In the genomic region with DNA sequence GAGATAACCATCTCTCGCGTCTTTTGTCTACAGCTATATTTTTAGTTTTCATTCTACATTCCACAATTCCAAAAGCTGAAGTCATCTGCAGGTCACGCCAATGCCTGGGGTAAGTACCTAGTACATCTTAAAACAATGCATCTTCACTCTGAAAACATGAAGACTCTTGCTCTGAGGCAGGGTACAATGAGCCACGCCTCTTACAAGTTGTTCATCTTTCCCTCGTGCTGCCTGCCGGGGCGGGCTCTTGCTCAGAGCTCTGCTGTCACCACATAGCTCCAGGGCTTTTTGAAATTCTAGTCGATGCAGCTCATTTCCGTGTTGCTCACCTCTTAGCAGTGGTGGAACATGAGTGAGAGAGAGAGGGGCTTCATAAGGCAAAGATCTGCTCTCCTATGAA, we compare ENCODE assay signal across 32 mouse cellular contexts. TPM values are rescaled to one million over a fixed set of nuclear protein-coding genes. Genes with fewer than 3 reads are reported as not detected.
A peak's percentile ranks its signal among the peaks of the same experiment; 100 is the strongest.
DNase-seq lines count a peak whose midpoint lies in the region; ATAC-seq and TF ChIP-seq lines count a peak whose summit lies in the region.
"Had no signal": no experiment of that assay in that cellular context is flagged by ENCODE, and none has a peak within 500 bp of the region (broad histone marks: within the 10 kb centered on the region; RNA-seq: fewer than 3 reads in every experiment).

No protein-coding gene starts in this region.

- WGBS in limb, embryonic 14.5 days, result 56% methylated on average over 9 of the region's 9 CpGs
- 70% methylated on average over 9 of the region's 9 CpGs for WGBS in limb, embryonic 10.5 days
- 29% methylated on average over 9 of the region's 9 CpGs for WGBS in embryonic facial prominence, embryonic 13.5 days

- no peak overlapping the region for H3K4me2 ChIP-seq in limb, embryonic 14.5 days (replicated peaks; ENCODE audit: low read depth, low read length, severe bottlenecking)
- 0 out of 2 replicates have a peak overlapping the region, but pooled peaks have one; percentile 20 for H3K4me2 ChIP-seq in embryonic facial prominence, embryonic 13.5 days
- H3K4me2 ChIP-seq: intestine, embryonic 15.5 days; neural tube, embryonic 12.5 days had no signal

- no peaks in the 10 kb centered on the region for H3K9me3 ChIP-seq in limb, embryonic 14.5 days (ENCODE audit: control insufficient read depth, low read length)
- H3K9me3 ChIP-seq in limb, embryonic 10.5 days (replicated peaks), result no peaks in the 10 kb centered on the region
- no peaks in the 10 kb centered on the region for H3K9me3 ChIP-seq in embryonic facial prominence, embryonic 13.5 days
- H3K9me3 ChIP-seq: G1E; intestine, embryonic 15.5 days; neural tube, embryonic 12.5 days had no signal

- peak; percentile 23 for DNase-seq in embryo, embryonic 10 days (ENCODE audit: low spot score)
- DNase-seq in embryo, embryonic 9.5 days (ENCODE audit: extremely low spot score), result no peak
- DNase-seq in limb, embryonic 14.5 days (ENCODE audit: low spot score), result peak; percentile 26
- no peak for DNase-seq in limb, embryonic 10.5 days (ENCODE audit: low spot score)
- peak; percentile 25 for DNase-seq in 3T3-L1 (ENCODE audit: low read depth, low spot score)
- DNase-seq in right cerebral cortex, postnatal 10 days (ENCODE audit: low spot score in 2 of 2), result no peak
- DNase-seq in layer of hippocampus, postnatal 10 days (ENCODE audit: low spot score in 2 of 2), result no peak
- DNase-seq: adrenal gland, postnatal 14 days; cerebellum, adult 18-20 months; cerebellum, postnatal 10 days; gastrocnemius, postnatal 10 days; heart, postnatal 14 days; kidney, adult 2 months; kidney, postnatal 36 days; layer of hippocampus, postnatal 36 days; left cerebral cortex, postnatal 4 days; liver; lung, adult 2 months; lung, postnatal 10 days; right cerebral cortex, adult 18-20 months had no signal

- H3K9ac ChIP-seq in limb, embryonic 14.5 days (ENCODE audit: low read depth, low read length, severe bottlenecking), result no peak overlapping the region
- no peak overlapping the region for H3K9ac ChIP-seq in embryonic facial prominence, embryonic 13.5 days
- H3K9ac ChIP-seq: intestine, embryonic 15.5 days; liver, embryonic 14.5 days; neural tube, embryonic 12.5 days had no signal

- no peak for TF ChIP-seq POLR2A in limb, embryonic 14.5 days (IDR thresholded peaks at IDR 0.05; ENCODE audit: borderline replicate concordance, extremely low read depth, insufficient read depth, insufficient read length)

- no peaks in the 10 kb centered on the region for H3K36me3 ChIP-seq in limb, embryonic 14.5 days (ENCODE audit: control insufficient read depth, insufficient read depth, low read length)
- H3K36me3 ChIP-seq in limb, embryonic 10.5 days, result no peaks in the 10 kb centered on the region
- no peaks in the 10 kb centered on the region for H3K36me3 ChIP-seq in embryonic facial prominence, embryonic 13.5 days
- H3K36me3 ChIP-seq: G1E; intestine, embryonic 15.5 days; neural tube, embryonic 12.5 days had no signal

- ATAC-seq in limb, embryonic 14.5 days (ENCODE audit: low FRiP score, low read depth), result no peak
- no peak for ATAC-seq in embryonic facial prominence, embryonic 13.5 days (ENCODE audit: insufficient number of reproducible peaks, insufficient read depth, low FRiP score, low TSS enrichment, low read depth)
- ATAC-seq: hindbrain, embryonic 16.5 days; intestine, embryonic 15.5 days; midbrain, embryonic 16.5 days; Patski had no signal

- no peak overlapping the region for H3K4me3 ChIP-seq in limb, embryonic 14.5 days (replicated peaks; ENCODE audit: low read length)
- no peak overlapping the region for H3K4me3 ChIP-seq in limb, embryonic 10.5 days
- no peak overlapping the region for H3K4me3 ChIP-seq in embryonic facial prominence, embryonic 13.5 days
- H3K4me3 ChIP-seq: intestine, embryonic 15.5 days; myocyte; neural tube, embryonic 12.5 days had no signal

- H3K4me1 ChIP-seq in limb, embryonic 14.5 days (ENCODE audit: control insufficient read depth, insufficient read depth, low read length), result 0 out of 2 replicates have a peak, but pooled peaks cover 2% of the 10 kb centered on the region
- peaks cover 14% of the 10 kb centered on the region for H3K4me1 ChIP-seq in limb, embryonic 10.5 days
- H3K4me1 ChIP-seq in embryonic facial prominence, embryonic 13.5 days, result peaks cover 14% of the 10 kb centered on the region; the same call in 1 of the 2 replicates
- H3K4me1 ChIP-seq: intestine, embryonic 15.5 days; neural tube, embryonic 12.5 days had no signal

- H3K27me3 ChIP-seq in limb, embryonic 14.5 days (ENCODE audit: control insufficient read depth, insufficient read depth, low read length), result no peaks in the 10 kb centered on the region
- peaks cover 70% of the 10 kb centered on the region for H3K27me3 ChIP-seq in limb, embryonic 10.5 days (ENCODE audit: low read depth, poor library complexity, severe bottlenecking)
- H3K27me3 ChIP-seq in embryonic facial prominence, embryonic 13.5 days, result peaks cover 3% of the 10 kb centered on the region
- H3K27me3 ChIP-seq: intestine, embryonic 15.5 days; neural tube, embryonic 12.5 days; Patski had no signal

- no peak overlapping the region for H3K27ac ChIP-seq in limb, embryonic 14.5 days (replicated peaks; ENCODE audit: low read depth, low read length)
- H3K27ac ChIP-seq in limb, embryonic 10.5 days, result no peak overlapping the region
- H3K27ac ChIP-seq in embryonic facial prominence, embryonic 13.5 days, result no peak overlapping the region
- H3K27ac ChIP-seq: intestine, embryonic 15.5 days; liver, embryonic 14.5 days; macrophage; neural tube, embryonic 12.5 days had no signal

RNA-seq across cellular contexts. Expression of gene Foxc1, which starts 57.0 kb away (rescaled TPM):
- 15.1 and 23.1 TPM in 2 replicates for polyA plus RNA-seq in limb, embryonic 14.5 days (2012; rRNA removed)
- 8.5 and 10.3 TPM in 2 replicates for polyA plus RNA-seq in limb, embryonic 14.5 days (2014; fragmentation: Nextera tagmentation; extraction: Ambion mirVana)
- polyA plus RNA-seq in limb, embryonic 10.5 days (2016; fragmentation: Nextera tagmentation; extraction: Ambion mirVana), result 0.74 and 1.8 TPM in 2 replicates
- polyA plus RNA-seq in embryonic facial prominence, embryonic 13.5 days (2015; fragmentation: Nextera tagmentation; extraction: Ambion mirVana), result 1.6 and 2.9 TPM in 2 replicates
- 1 to 10 TPM; 5.6 to 6.2 TPM for total RNA-seq in layer of hippocampus, postnatal 10 days (2021)
- total RNA-seq: common myeloid progenitor, adult 5-6 weeks; megakaryocyte-erythroid progenitor cell, adult 5-6 weeks had no signal
- polyA plus RNA-seq: G1E, macrophage had no signal

Comparison
In these comparisons a context has a peak if more than half of its experiments do, and no peak if none do; other contexts are left out.
1. DNase-seq: peak in embryo, embryonic 10 days (single experiment), limb, embryonic 14.5 days (single experiment) and 3T3-L1 (single experiment); none in embryo, embryonic 9.5 days (single experiment), limb, embryonic 10.5 days (single experiment), right cerebral cortex, postnatal 10 days (0 of 2) and layer of hippocampus, postnatal 10 days (0 of 2).